Mouse (Mus musculus) CH12.LX (cell line): Measurements from ENCODE around the gene Haus3. TPM values are rescaled to one million over a fixed set of nuclear protein-coding genes. Genes with fewer than 3 reads are reported as not detected.

Experiments
- DNase-seq: peaks from one replicate; pipeline ENCODE4 v3.0.0-alpha.2; 2013; ENCODE audit errors: extremely low read depth
- H3K27ac ChIP-seq: 2 replicates; pipeline ENCODE4 v1.5.1; 2012; ENCODE audit warnings: low read depth, mild to moderate bottlenecking, control low read depth, moderate library complexity; ENCODE audit not compliant: insufficient read depth
- H3K27me3 ChIP-seq: replicated peaks from 2 replicates; pipeline ENCODE3; 2012; ENCODE audit warnings: inconsistent platforms
- H3K36me3 ChIP-seq, 2 experiments: replicated peaks in 1 of 2; 2 replicates each; pipeline versions ENCODE3 to v1.6.1; 2012; ENCODE audit warnings: inconsistent platforms in 1 of 2, low read length in 1 of 2, mild to moderate bottlenecking in 1 of 2, mixed read lengths in 1 of 2, moderate library complexity in 1 of 2; ENCODE audit not compliant: control insufficient read depth in 1 of 2, insufficient read depth in 1 of 2
- H3K4me1 ChIP-seq, 2 experiments: 2 replicates each; pipeline ENCODE4 v1.6.1; 2012; ENCODE audit warnings: inconsistent platforms in 1 of 2, moderate library complexity in 1 of 2; ENCODE audit not compliant: insufficient read depth in 2 of 2, control insufficient read depth in 1 of 2
- H3K4me2 ChIP-seq: 2 replicates; pipeline ENCODE4 v1.6.1; 2012; ENCODE audit warnings: low read depth, mild to moderate bottlenecking, control low read depth; ENCODE audit not compliant: poor library complexity, insufficient read depth, severe bottlenecking
- H3K4me3 ChIP-seq, 3 experiments: fragments of 150-350 bp in 1 of 3; sonication (generic) in 1 of 3; replicated peaks in 1 of 3; 2 replicates each; pipeline versions ENCODE3 to v1.5.1; 2011 to 2012; ENCODE audit warnings: low read depth in 2 of 3, low read length in 2 of 3, mild to moderate bottlenecking in 2 of 3, moderate library complexity in 2 of 3, control low read depth in 1 of 3, improper control_type of control experiment in 1 of 3, inconsistent platforms in 1 of 3, mixed read lengths in 1 of 3; ENCODE audit not compliant: poor library complexity in 1 of 3
- H3K79me2 ChIP-seq: replicated peaks from 2 replicates; pipeline ENCODE4 v1.6.1; 2012; ENCODE audit warnings: mild to moderate bottlenecking, moderate library complexity; ENCODE audit not compliant: control insufficient read depth, poor library complexity, insufficient read depth, severe bottlenecking; ENCODE audit errors: extremely low read depth
- H3K9ac ChIP-seq: 2 replicates; pipeline ENCODE4 v1.6.1; 2012; ENCODE audit warnings: low read depth, mild to moderate bottlenecking, control low read depth, moderate library complexity; ENCODE audit not compliant: insufficient read depth
- H3K9me3 ChIP-seq: replicated peaks from 2 replicates; pipeline ENCODE3; 2012; ENCODE audit warnings: low read length, inconsistent platforms, mixed read lengths
- BHLHE40 ChIP-seq: IDR thresholded peaks from 2 replicates; pipeline ENCODE4 v1.6.1; 2011; ENCODE audit warnings: mild to moderate bottlenecking, low read depth, low read length, improper control_type of control experiment
- CTCF ChIP-seq, 2 experiments: IDR thresholded peaks in 1 of 2; conservative IDR thresholded peaks in 1 of 2; 2 replicates each; pipeline ENCODE4 v1.5.1; 2011 to 2012; ENCODE audit warnings: low read depth in 2 of 2, low read length in 2 of 2, improper control_type of control experiment in 1 of 2, inconsistent platforms in 1 of 2, mild to moderate bottlenecking in 1 of 2, moderate library complexity in 1 of 2
- E2F4 ChIP-seq: IDR thresholded peaks from 2 replicates; pipeline ENCODE4 v1.6.1; 2011; ENCODE audit warnings: low read depth, low read length, improper control_type of control experiment; ENCODE audit not compliant: insufficient replicate concordance
- ELF1 ChIP-seq: IDR thresholded peaks from 2 replicates; pipeline ENCODE4 v1.6.1; 2014; ENCODE audit warnings: low read depth, mild to moderate bottlenecking, inconsistent platforms, low read length, improper control_type of control experiment
- ETS1 ChIP-seq: conservative IDR thresholded peaks from 2 replicates; pipeline ENCODE4 v1.6.1; 2012; ENCODE audit warnings: low read depth, mild to moderate bottlenecking, inconsistent platforms, low read length, improper control_type of control experiment, moderate library complexity
- GABPA ChIP-seq: IDR thresholded peaks from 2 replicates; pipeline ENCODE4 v1.6.1; 2012; ENCODE audit warnings: low read depth, low read length, improper control_type of control experiment, inconsistent platforms; ENCODE audit not compliant: insufficient replicate concordance
- HCFC1 ChIP-seq: IDR thresholded peaks from 2 replicates; pipeline ENCODE4 v1.6.1; 2012; ENCODE audit warnings: low read depth, mild to moderate bottlenecking, inconsistent platforms, low read length, improper control_type of control experiment
- IRF4 ChIP-seq: IDR thresholded peaks from 2 replicates; pipeline ENCODE4 v1.6.1; 2014; ENCODE audit warnings: low read depth, mild to moderate bottlenecking, inconsistent platforms, low read length, improper control_type of control experiment
- JUN ChIP-seq: IDR thresholded peaks from 2 replicates; pipeline ENCODE4 v1.6.1; 2011; ENCODE audit warnings: low read depth, mild to moderate bottlenecking, low read length, improper control_type of control experiment, moderate library complexity; ENCODE audit not compliant: insufficient read depth
- KAT2A ChIP-seq: IDR thresholded peaks from 2 replicates; pipeline ENCODE4 v1.6.1; 2012; ENCODE audit warnings: low read length, improper control_type of control experiment, inconsistent platforms; ENCODE audit not compliant: insufficient replicate concordance
- MAX ChIP-seq: IDR thresholded peaks from 2 replicates; pipeline ENCODE4 v1.6.1; 2011; ENCODE audit warnings: low read length, improper control_type of control experiment
- MAZ ChIP-seq: IDR thresholded peaks from 2 replicates; pipeline ENCODE4 v1.6.1; 2012; ENCODE audit warnings: low read depth, mild to moderate bottlenecking, inconsistent platforms, low read length, improper control_type of control experiment, moderate library complexity
- MEF2A ChIP-seq: IDR thresholded peaks from 2 replicates; pipeline ENCODE4 v1.6.1; 2014; ENCODE audit warnings: low read depth, mild to moderate bottlenecking, inconsistent platforms, low read length, improper control_type of control experiment, borderline replicate concordance
- MXI1 ChIP-seq: IDR thresholded peaks from 2 replicates; pipeline ENCODE4 v1.6.1; 2011; ENCODE audit warnings: mild to moderate bottlenecking, low read depth, low read length, improper control_type of control experiment
- NRF1 ChIP-seq: IDR thresholded peaks from 2 replicates; pipeline ENCODE4 v1.6.1; 2014; ENCODE audit warnings: low read depth, mild to moderate bottlenecking, inconsistent platforms, low read length, improper control_type of control experiment, moderate library complexity
- POLR2A ChIP-seq: IDR thresholded peaks from 2 replicates; pipeline ENCODE4 v1.6.1; 2011; ENCODE audit warnings: low read depth, mild to moderate bottlenecking, improper control_type of control experiment, low read length
- POLR2AphosphoS2 ChIP-seq: IDR thresholded peaks from 2 replicates; pipeline ENCODE4 v1.6.1; 2011; ENCODE audit warnings: low read depth, low read length, improper control_type of control experiment
- RCOR1 ChIP-seq: conservative IDR thresholded peaks from 2 replicates; pipeline ENCODE4 v1.6.1; 2012; ENCODE audit warnings: low read depth, mild to moderate bottlenecking, inconsistent platforms, low read length, improper control_type of control experiment
- SIN3A ChIP-seq: IDR thresholded peaks from 2 replicates; pipeline ENCODE4 v1.6.1; 2012; ENCODE audit warnings: low read length, improper control_type of control experiment, inconsistent platforms
- SMC3 ChIP-seq: IDR thresholded peaks from 2 replicates; pipeline ENCODE4 v1.6.1; 2011; ENCODE audit warnings: low read depth, low read length, improper control_type of control experiment
- TBP ChIP-seq: conservative IDR thresholded peaks from 2 replicates; pipeline ENCODE4 v1.6.1; 2011; ENCODE audit warnings: low read depth, low read length, improper control_type of control experiment
- USF1 ChIP-seq: IDR thresholded peaks from 2 replicates; pipeline ENCODE4 v1.6.1; 2014; ENCODE audit warnings: low read depth, mild to moderate bottlenecking, inconsistent platforms, low read length, improper control_type of control experiment
- USF2 ChIP-seq: conservative IDR thresholded peaks from 2 replicates; pipeline ENCODE4 v1.6.1; 2011; ENCODE audit warnings: low read depth, low read length, improper control_type of control experiment
- ZKSCAN1 ChIP-seq: IDR thresholded peaks from 2 replicates; pipeline ENCODE4 v1.6.1; 2012; ENCODE audit warnings: low read depth, inconsistent platforms, low read length, improper control_type of control experiment, borderline replicate concordance
- ZMIZ1 ChIP-seq: IDR thresholded peaks from 2 replicates; pipeline ENCODE4 v1.6.1; 2012; ENCODE audit warnings: low read depth, mild to moderate bottlenecking, inconsistent platforms, low read length, improper control_type of control experiment
- dilution Hi-C: fragments of 300-500 bp; cut with MboI; formaldehyde crosslinking; loops from 2 replicates; pipeline ENCODE4 v1.14.3; 2020; ENCODE audit warnings: low sequenced_read_pairs; ENCODE audit not compliant: extremely low pct_unique_long_range_greater_than_20kb, extremely low pct_ligation_motif_present
- in situ Hi-C: fragments of 300-500 bp; cut with MboI; formaldehyde crosslinking; loops from 3 replicates; pipeline ENCODE4 v1.14.3; 2019; ENCODE audit warnings: low sequenced_read_pairs, low pct_ligation_motif_present, low pct_unique_long_range_greater_than_20kb, mixed read lengths
- polyA plus RNA-seq: library from polyadenylated mRNA; unstranded; fragments of >175 nt; gene quantifications from 2 replicates; pipeline ENCODE4 v1.2.1, GENCODE M21; 2012; ENCODE audit warnings: low read depth; ENCODE audit not compliant: insufficient read length
- total RNA-seq, 2 experiments: library from RNA; depleted of rRNA; stranded (reverse); fragments of 300-350 nt in 1 of 2; fragments of >200 nt in 1 of 2; gene quantifications; 2 replicates each; pipeline ENCODE4 v1.2.3; 2012 to 2014

Gene Haus3
- total and polyA plus RNA-seq, 3 experiments = 16.0 to 66.0 (median 51.5) TPM

DNA sequence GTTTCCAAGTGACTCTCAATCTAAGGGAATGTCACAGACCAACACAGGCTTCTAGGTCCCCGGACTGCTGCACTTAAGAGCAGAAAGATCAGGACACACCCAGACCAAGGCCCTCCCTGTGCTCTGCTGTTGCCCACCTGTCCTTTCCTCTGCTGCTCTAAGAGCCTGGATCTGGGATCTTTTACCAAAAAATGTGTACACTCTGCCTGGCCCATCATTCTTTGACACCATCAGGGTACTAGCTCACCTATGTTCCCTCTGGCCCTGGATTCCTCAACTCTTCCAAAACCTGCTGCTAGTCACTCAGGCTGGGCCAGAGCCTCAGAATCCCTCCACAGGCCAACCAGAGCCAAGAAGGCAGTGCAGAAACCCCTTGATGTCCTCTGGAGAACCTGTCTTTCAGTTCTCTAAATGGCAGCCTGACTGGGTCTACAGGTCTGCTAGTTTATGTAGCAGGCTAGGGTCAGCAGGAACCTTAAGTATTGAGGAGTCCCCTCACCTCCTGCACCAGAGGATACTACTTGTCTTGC, 15.8 kb upstream of the Haus3 start:
- Histone ChIP-seq H3K79me2 (no peaks in the 10 kb centered on the region), H3K9ac (no peak overlapping the region), H3K9me3 (no peaks in the 10 kb centered on the region), H3K4me3 (no peak overlapping the region), H3K27ac (no peak overlapping the region), H3K36me3 (peaks cover 0 to 4% of the 10 kb centered on the region in 2 experiments), H3K4me2 (no peak overlapping the region), H3K27me3 (peaks cover 14% of the 10 kb centered on the region), H3K4me1 (peaks cover 25 to 40% of the 10 kb centered on the region in 2 experiments)
- in situ Hi-C loops (no loop called here), dilution Hi-C loops (no loop called here)
- no peak for TF ChIP-seq CTCF (conservative IDR thresholded peaks at IDR 0.05 in 1 of 2, IDR thresholded peaks at IDR 0.05 in 1 of 2; ENCODE audit: low read depth in 2 of 2, low read length in 2 of 2)
- TF ChIP-seq USF1 = no peak
- no peak for TF ChIP-seq NRF1
- no peak for TF ChIP-seq ETS1
- no peak for TF ChIP-seq ZKSCAN1
- no peak for TF ChIP-seq RCOR1
- no peak for TF ChIP-seq TBP
- TF ChIP-seq HCFC1 = no peak
- no peak for TF ChIP-seq ELF1
- TF ChIP-seq MEF2A = no peak
- no peak for TF ChIP-seq ZMIZ1
- TF ChIP-seq MAX = no peak
- TF ChIP-seq GABPA = no peak
- TF ChIP-seq JUN = no peak
- no peak for TF ChIP-seq MAZ
- TF ChIP-seq POLR2AphosphoS2 = no peak
- TF ChIP-seq IRF4 = no peak
- DNase-seq = no peak

DNA sequence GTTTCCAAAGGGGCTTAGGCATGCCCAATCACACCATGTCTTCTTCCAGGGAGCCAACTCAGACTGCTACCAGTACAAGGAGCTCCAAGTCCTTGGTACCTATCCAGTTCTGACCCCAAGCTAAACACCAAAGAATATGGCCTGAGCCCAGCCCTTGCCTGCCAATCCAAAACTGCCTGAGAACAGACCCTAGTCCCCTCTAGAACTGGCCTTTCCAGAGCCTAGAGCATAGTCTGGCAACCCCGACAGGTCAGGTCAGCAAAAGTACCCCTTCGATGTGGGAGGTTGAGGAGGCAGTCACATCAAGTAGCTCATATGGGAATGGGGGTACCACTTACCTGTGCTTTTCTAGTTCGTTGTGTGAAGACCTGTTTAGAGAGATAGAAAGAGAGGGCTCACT, 14.6 kb upstream of the Haus3 start:
- H3K9ac ChIP-seq = no peak overlapping the region
- in situ Hi-C loops (no loop called here), dilution Hi-C loops (no loop called here)
- TF ChIP-seq GABPA (no peak), HCFC1 (no peak), SMC3 (no peak), ZMIZ1 (no peak), TBP (no peak), KAT2A (no peak), SIN3A (no peak), USF2 (no peak), USF1 (no peak), CTCF (conservative IDR thresholded peaks at IDR 0.05 in 1 of 2, IDR thresholded peaks at IDR 0.05 in 1 of 2; ENCODE audit: low read depth in 2 of 2, low read length in 2 of 2) (no peak), BHLHE40 (no peak), E2F4 (no peak), MXI1 (no peak), POLR2A (no peak), POLR2AphosphoS2 (no peak)
- no peak overlapping the region for H3K27ac ChIP-seq
- H3K79me2 ChIP-seq = no peaks in the 10 kb centered on the region
- peaks cover 14% of the 10 kb centered on the region for H3K27me3 ChIP-seq
- no peaks in the 10 kb centered on the region for H3K9me3 ChIP-seq
- no peak overlapping the region for H3K4me3 ChIP-seq
- H3K36me3 ChIP-seq = peaks cover 0 to 4% of the 10 kb centered on the region in 2 experiments
- no peak overlapping the region for H3K4me2 ChIP-seq
- peaks cover 15 to 29% of the 10 kb centered on the region in 2 experiments for H3K4me1 ChIP-seq
- DNase-seq = no peak
